Mouse (Mus musculus) gastrocnemius, adult 2 months (tissue): ENCODE data around the gene Hoxc8. TPM values are rescaled to one million over a fixed set of nuclear protein-coding genes. Genes with fewer than 3 reads are reported as not detected.

ENCODE experiments used
- DNase-seq: peaks from one replicate; pipeline ENCODE4 v3.0.0; 2022
- H3K27ac ChIP-seq: fragments of 200-600 bp; 2 replicates; pipeline ENCODE4 v1.8.1; 2022; ENCODE audit warnings: mild to moderate bottlenecking
- H3K4me3 ChIP-seq: fragments of 200-600 bp; 2 replicates; pipeline ENCODE4 v1.8.1; 2022; ENCODE audit warnings: mild to moderate bottlenecking, moderate library complexity
- CTCF ChIP-seq: fragments of 200-600 bp; IDR thresholded peaks from 2 replicates; pipeline ENCODE4 v1.8.1; 2022; ENCODE audit warnings: antibody characterized with exemption, mild to moderate bottlenecking, moderate library complexity
- intact Hi-C: fragments of 180-260 bp; cut with DNase I; formaldehyde crosslinking; loops from one replicate; pipeline ENCODE4 v1.15.1; 2025
- total RNA-seq, 2 experiments: library from RNA; stranded (reverse); gene quantifications; 2 replicates each; pipeline ENCODE4 v1.2.3; 2021

Gene Hoxc8
- total RNA-seq, 2 experiments from 2014 or later, result 1.0 to 2.8 TPM

DNA sequence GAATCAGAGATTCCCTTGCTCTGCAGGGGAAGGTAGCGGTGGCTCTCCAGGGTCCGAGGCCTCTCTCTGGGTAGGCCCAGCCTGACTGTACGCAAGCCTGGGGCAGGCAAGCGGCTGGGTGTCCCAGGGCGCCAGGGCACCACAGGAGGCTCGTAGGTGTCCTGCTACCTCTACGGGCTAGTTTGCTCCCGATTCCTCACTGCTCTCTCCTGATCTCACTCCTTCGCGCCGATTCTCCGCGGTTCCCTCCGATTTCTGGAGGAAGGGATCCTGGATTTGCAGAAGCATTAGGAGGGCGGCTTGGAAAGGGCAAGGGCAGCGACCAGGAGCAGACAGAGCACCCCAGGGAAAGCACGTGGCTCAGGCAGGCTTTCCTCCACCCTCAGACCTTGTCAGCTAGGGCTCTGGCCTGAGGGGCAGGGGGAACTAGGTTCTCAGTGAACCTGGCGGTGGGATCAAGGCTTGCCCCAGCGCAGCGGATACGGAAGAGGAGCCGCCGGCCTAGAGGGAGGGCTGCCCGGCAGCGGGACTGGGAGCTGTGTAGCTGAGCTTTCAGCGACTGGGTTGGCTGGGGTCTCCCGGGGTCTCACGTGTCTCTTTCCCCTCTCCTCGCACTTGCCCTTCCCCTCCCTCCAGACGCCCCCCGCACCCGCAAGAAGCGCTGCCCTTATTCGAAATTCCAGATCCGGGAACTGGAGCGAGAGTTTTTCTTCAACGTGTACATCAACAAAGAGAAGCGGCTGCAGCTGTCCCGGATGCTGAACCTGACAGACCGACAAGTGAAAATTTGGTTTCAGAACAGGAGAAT is 34.4 kb upstream of the Hoxc8 start:
- peak; percentile 74 for DNase-seq
- Histone ChIP-seq H3K4me3 (peak overlapping the region; percentile 87), H3K27ac (peak overlapping the region; percentile 96)
- no peak for TF ChIP-seq CTCF
- intact Hi-C loops, result no loop called here

DNA sequence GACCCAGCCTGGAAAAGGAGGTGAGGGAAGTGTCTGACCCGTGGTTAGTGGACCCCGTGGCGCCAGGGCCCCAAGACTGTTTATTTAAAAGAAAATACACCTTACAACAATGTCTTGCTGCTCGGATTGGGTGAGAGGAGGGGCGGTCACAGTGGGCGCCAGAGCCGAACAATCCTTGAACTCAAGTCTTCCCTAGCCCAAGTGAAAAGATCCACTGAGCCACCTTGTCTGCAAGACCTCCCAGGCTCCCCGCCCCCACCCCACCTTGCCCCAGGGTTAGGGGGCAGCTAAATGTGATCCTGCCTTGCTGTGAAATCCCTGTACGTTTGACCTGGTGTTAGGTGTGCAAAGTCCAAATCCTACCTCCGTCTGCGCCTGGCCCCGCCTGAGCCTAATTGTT is 33.5 kb upstream of the Hoxc8 start:
- intact Hi-C loops, result no loop called here
- TF ChIP-seq CTCF, result no peak

DNA sequence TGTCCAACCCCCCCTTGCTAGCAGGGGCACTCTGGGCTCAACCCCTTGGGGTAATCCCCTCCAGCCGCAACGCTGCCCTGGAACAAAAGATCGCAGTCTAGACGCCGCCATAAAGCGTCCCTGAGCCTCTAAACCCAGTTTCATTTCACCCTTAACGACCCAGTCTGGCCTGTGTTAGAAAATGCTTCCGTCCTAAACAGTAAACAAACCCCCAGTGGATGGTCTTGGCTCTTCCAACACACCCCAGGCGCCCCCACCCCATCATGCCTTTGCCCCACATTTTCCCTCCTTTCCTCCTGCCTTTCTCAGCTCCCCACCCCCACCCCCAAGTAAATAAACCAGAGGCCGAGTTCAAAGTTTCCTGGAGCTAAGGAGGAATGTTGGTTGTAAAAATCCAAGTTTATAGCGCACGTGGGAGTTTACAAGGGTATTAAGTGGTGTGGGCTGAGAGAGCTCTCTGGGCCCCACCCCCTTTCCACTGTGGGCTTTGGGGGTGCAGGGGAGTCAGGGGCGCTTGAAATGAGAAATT is 30.7 kb upstream of the Hoxc8 start:
- Histone ChIP-seq H3K4me3 (peak overlapping the region; percentile 93), H3K27ac (peak overlapping the region; percentile 99)
- peak; percentile 38 for DNase-seq
- intact Hi-C loops, result no loop called here
- no peak for TF ChIP-seq CTCF

More for the DNA sequence above, 33.5 kb upstream of the Hoxc8 start:
- Histone ChIP-seq H3K4me3 (peak overlapping the region; percentile 87), H3K27ac (peak overlapping the region; percentile 96)
- DNase-seq, result peak; percentile 34

DNA sequence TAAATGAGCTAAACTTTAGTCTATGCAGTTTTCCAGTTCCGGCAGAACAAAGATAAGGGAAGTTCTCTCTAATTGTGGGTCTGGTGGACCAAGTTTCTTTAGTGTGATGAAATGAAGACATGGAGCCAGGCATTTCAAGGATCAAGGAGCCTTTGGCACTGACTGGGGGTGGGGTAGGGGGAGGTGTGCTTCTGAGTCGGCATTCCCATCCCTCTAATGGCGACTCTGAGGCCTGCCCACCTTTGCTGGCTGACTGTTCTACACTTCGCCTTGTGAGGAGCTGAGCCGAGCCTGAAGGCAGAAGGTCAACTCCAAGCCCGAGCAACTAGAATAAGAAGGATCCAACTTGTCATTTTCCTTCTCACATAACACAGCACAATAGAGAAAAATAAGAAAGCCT is 28.7 kb upstream of the Hoxc8 start:
- Histone ChIP-seq H3K27ac (peak overlapping the region; percentile 99), H3K4me3 (peak overlapping the region; percentile 93)
- intact Hi-C loops, result no loop called here
- no peak for TF ChIP-seq CTCF
- peak; percentile 67 for DNase-seq

DNA sequence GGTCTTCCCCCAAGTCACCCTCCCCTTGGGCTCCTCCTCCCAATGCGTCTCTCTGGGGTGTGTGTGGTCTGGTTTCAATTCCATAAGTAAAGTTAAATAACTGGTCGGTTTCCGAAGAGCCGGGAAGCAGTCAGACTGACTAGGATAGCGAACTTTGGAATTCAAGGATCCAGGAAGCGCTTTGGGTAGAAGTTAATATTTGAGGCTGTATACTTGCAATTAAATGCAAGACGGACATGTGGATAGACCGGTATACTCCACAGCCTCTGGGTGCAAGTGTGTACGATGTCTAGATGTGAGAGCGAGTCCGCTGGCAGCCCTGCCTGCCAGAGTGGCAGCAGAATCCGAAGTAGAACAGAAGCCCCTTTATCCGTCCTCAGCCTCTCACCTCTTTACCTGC is 27.9 kb upstream of the Hoxc8 start:
- intact Hi-C loops, result no loop called here
- peak overlapping the region; percentile 93 for H3K4me3 ChIP-seq
- no peak for TF ChIP-seq CTCF
- peak; percentile 50 for DNase-seq
- peak overlapping the region; percentile 99 for H3K27ac ChIP-seq

DNA sequence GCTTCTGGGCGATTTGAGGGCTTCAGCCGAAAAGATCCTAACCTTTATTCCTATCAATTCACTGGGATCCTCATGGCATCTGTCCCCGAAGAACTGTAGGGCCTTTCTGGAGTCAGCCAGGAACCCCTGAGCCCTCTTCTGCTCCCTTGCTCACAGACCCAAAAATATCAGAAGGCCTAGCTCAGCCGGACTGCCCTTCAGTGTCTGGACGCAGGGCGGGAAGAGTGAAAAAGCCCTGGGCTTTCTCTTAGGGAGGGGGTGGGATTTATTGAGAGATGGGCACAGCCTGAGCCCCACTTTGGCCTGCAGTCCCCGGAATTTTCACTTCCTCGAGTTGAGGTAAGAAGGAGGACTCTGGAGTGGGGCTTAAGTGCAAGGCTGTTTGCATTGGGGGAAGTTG is 27.1 kb upstream of the Hoxc8 start:
- TF ChIP-seq CTCF, result no peak
- intact Hi-C loops, result no loop called here
- peak overlapping the region; percentile 93 for H3K4me3 ChIP-seq
- peak overlapping the region; percentile 99 for H3K27ac ChIP-seq
- DNase-seq, result peak; percentile 62

- peak overlapping the region; percentile 99 for H3K27ac ChIP-seq
- H3K4me3 ChIP-seq, result peak overlapping the region; percentile 93
- DNase-seq, result peak; percentile 87
- no peak for TF ChIP-seq CTCF
- intact Hi-C loops, result no loop called here
Measured at GRCm38 (mm10) chr15:102963671-102964640, 26.5 kb upstream of the Hoxc8 start.

GRCm38 (mm10) chr15:102965003-102965891 is 25.2 kb upstream of the Hoxc8 start:
- peak overlapping the region; percentile 99 for H3K27ac ChIP-seq
- intact Hi-C loops, result loop anchor here (5.0 kb wide), 1 partner anchor 342 kb away; no protein-coding TSS in a partner anchor
- peak; percentile 51 for DNase-seq

GRCm38 (mm10) chr15:102965892-102966775 is 24.3 kb upstream of the Hoxc8 start:
- peak; percentile 93 for TF ChIP-seq CTCF
- intact Hi-C loops, result loop anchor here (1.0 to 5.0 kb wide), 3 partner anchors 15 to 341 kb away; no protein-coding TSS in a partner anchor
- H3K4me3 ChIP-seq, result peak overlapping the region; percentile 93
- DNase-seq, result peak; percentile 98
- peak overlapping the region; percentile 99 for H3K27ac ChIP-seq

More at GRCm38 (mm10) chr15:102965003-102965891, 25.2 kb upstream of the Hoxc8 start:
- 0 out of 2 replicates have a peak, but pooled peaks have one; percentile 1 for TF ChIP-seq CTCF
- peak overlapping the region; percentile 93 for H3K4me3 ChIP-seq

DNA sequence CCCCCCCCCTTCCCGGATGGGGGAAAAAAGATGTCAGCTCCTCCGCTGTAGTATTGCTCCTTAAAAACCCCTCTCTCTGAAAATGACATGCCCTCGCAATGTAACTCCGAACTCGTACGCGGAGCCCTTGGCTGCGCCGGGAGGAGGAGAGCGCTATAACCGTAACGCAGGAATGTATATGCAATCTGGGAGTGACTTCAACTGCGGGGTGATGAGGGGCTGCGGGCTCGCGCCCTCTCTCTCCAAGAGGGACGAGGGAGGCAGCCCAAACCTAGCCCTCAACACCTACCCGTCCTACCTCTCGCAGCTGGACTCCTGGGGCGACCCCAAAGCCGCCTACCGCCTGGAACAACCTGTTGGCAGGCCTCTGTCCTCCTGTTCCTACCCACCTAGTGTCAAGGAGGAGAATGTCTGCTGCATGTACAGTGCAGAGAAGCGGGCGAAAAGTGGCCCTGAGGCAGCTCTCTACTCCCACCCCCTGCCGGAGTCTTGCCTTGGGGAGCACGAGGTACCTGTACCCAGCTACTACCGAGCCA is 23.6 kb upstream of the Hoxc8 start, which contains the start of gene Hoxc10:
Gene Hoxc10 (plus strand): TSS at position 21 of the 536 bp plus-strand sequence.
- intact Hi-C loops, result loop anchor here (1.0 to 5.0 kb wide), 3 partner anchors 14 to 340 kb away; no protein-coding TSS in a partner anchor
- peak; percentile 69 for DNase-seq
- Histone ChIP-seq H3K4me3 (peak within 1 kb of the TSS; percentile 93), H3K27ac (peak within 1 kb of the TSS; percentile 99)
- TF ChIP-seq CTCF, result peak; percentile 11; the same call in 1 of the 2 replicates
